Mouse (Mus musculus): ENCODE data around the gene Il6.
"Not testable (repeated sequence)": the region's sequence is repeated elsewhere in the genome, so short reads cannot be mapped to it uniquely, and the experiment has no call there.

Gene Il6

GRCm38 (mm10) chr5:30012726-30013503, at the start of gene Il6:
Il6 (plus strand) TSS chr5:30013114.
- DNase-seq (ENCODE audit: extremely low spot score, low read depth, low spot score), result no peak

GRCm38 (mm10) chr5:29963488-29963887, 49.4 kb upstream of the Il6 start:
- DNase-seq (ENCODE audit: extremely low spot score, low read depth, low spot score), result no peak

- no peak for DNase-seq (ENCODE audit: extremely low spot score, low read depth, low spot score)
Measured at GRCm38 (mm10) chr5:29970212-29970611, 42.7 kb upstream of the Il6 start.

- no peak for DNase-seq (ENCODE audit: extremely low spot score, low read depth, low spot score)
Measured at GRCm38 (mm10) chr5:29972796-29973195, 40.1 kb upstream of the Il6 start.

- DNase-seq (ENCODE audit: extremely low spot score, low read depth, low spot score), result no peak
Measured at GRCm38 (mm10) chr5:29973533-29973932, 39.4 kb upstream of the Il6 start.

GRCm38 (mm10) chr5:29974115-29974514, 38.8 kb upstream of the Il6 start:
- no peak for DNase-seq (ENCODE audit: extremely low spot score, low read depth, low spot score)

- DNase-seq (ENCODE audit: extremely low spot score, low read depth, low spot score), result no peak
Measured at GRCm38 (mm10) chr5:29993583-29993982, 19.3 kb upstream of the Il6 start.

GRCm38 (mm10) chr5:29994344-29994743, 18.6 kb upstream of the Il6 start:
- DNase-seq (ENCODE audit: extremely low spot score, low read depth, low spot score), result no peak

- DNase-seq (ENCODE audit: extremely low spot score, low read depth, low spot score), result no peak
Measured at GRCm38 (mm10) chr5:29997351-29997750, 15.6 kb upstream of the Il6 start.

- no peak for DNase-seq (ENCODE audit: extremely low spot score, low read depth, low spot score)
Measured at GRCm38 (mm10) chr5:30000921-30001320, 12.0 kb upstream of the Il6 start.

- DNase-seq (ENCODE audit: extremely low spot score, low read depth, low spot score), result no peak
Measured at GRCm38 (mm10) chr5:30014580-30014979, 1.7 kb downstream of the Il6 start.

- DNase-seq (ENCODE audit: extremely low spot score, low read depth, low spot score), result not testable (repeated sequence)
Measured at GRCm38 (mm10) chr5:30035862-30036261, 22.9 kb downstream of the Il6 start.

GRCm38 (mm10) chr5:30037111-30037510, 24.2 kb downstream of the Il6 start:
- DNase-seq (ENCODE audit: extremely low spot score, low read depth, low spot score), result not testable (repeated sequence)

- not testable (repeated sequence) for DNase-seq (ENCODE audit: extremely low spot score, low read depth, low spot score)
Measured at GRCm38 (mm10) chr5:30039324-30039723, 26.4 kb downstream of the Il6 start.

GRCm38 (mm10) chr5:30039841-30040240, 26.9 kb downstream of the Il6 start:
- not testable (repeated sequence) for DNase-seq (ENCODE audit: extremely low spot score, low read depth, low spot score)

- DNase-seq (ENCODE audit: extremely low spot score, low read depth, low spot score), result no peak
Measured at GRCm38 (mm10) chr5:30058216-30058731, 45.4 kb downstream of the Il6 start.

- not testable (repeated sequence) for DNase-seq (ENCODE audit: extremely low spot score, low read depth, low spot score)
Measured at GRCm38 (mm10) chr5:30059607-30060006, 46.7 kb downstream of the Il6 start.

- no peak for DNase-seq (ENCODE audit: extremely low spot score, low read depth, low spot score)
Measured at GRCm38 (mm10) chr5:30067726-30068125, 54.8 kb downstream of the Il6 start.

All from hindlimb bud, embryonic 11.5 days (tissue).